ENCODE assay signal across 14 mouse cellular contexts in genomic region chr5:112320936-112321335, GRCm38 (mm10). TPM values are rescaled to one million over a fixed set of nuclear protein-coding genes. Genes with fewer than 3 reads are reported as not detected.
DNase-seq lines count a peak whose midpoint lies in the region; ATAC-seq lines count a peak whose summit lies in the region.
"Had no signal": no experiment of that assay in that cellular context is flagged by ENCODE, and none has a peak within 500 bp of the region (broad histone marks: within the 10 kb centered on the region; RNA-seq: fewer than 3 reads in every experiment).

No protein-coding gene starts in this region.

- H3K36me3 ChIP-seq in hindbrain, embryonic 14.5 days (replicated peaks; ENCODE audit: control insufficient read depth, insufficient read depth) = peaks cover 1% of the 10 kb centered on the region; the same call in 1 of the 2 replicates
- H3K36me3 ChIP-seq: intestine, embryonic 15.5 days had no signal

- H3K4me2 ChIP-seq in hindbrain, embryonic 14.5 days (replicated peaks) = no peak overlapping the region
- H3K4me2 ChIP-seq: embryonic facial prominence, embryonic 12.5 days; heart, embryonic 13.5 days; intestine, embryonic 15.5 days had no signal

- no peak for ATAC-seq in hindbrain, embryonic 14.5 days (ENCODE audit: low FRiP score)
- ATAC-seq: intestine, embryonic 15.5 days had no signal

- H3K27ac ChIP-seq in hindbrain, embryonic 14.5 days = no peak overlapping the region
- H3K27ac ChIP-seq: embryonic facial prominence, embryonic 12.5 days; heart, embryonic 13.5 days; intestine, embryonic 15.5 days had no signal

- H3K4me3 ChIP-seq in hindbrain, embryonic 14.5 days (replicated peaks; ENCODE audit: low read length) = no peak overlapping the region
- H3K4me3 ChIP-seq: embryonic facial prominence, embryonic 12.5 days; heart, embryonic 13.5 days; intestine, embryonic 15.5 days had no signal

- 70% methylated on average over 6 of the region's 6 CpGs for WGBS in hindbrain, embryonic 14.5 days

- DNase-seq in heart, adult 8-10 months (ENCODE audit: low spot score) = peak; percentile 25
- DNase-seq in heart, adult 11 months = no peak
- DNase-seq in cerebellum, postnatal 36 days = peak; percentile 55 to 56
- DNase-seq in layer of hippocampus, postnatal 36 days = peak; percentile 71 to 74
- DNase-seq in right cerebral cortex, postnatal 4 days = peak; percentile 78
- DNase-seq in ovary, postnatal 14 days (ENCODE audit: low spot score) = no peak
- DNase-seq in hindbrain, embryonic 14.5 days (ENCODE audit: low spot score) = no peak
- no peak for DNase-seq in yolk sac, embryonic 10.5 days (ENCODE audit: low spot score)
- DNase-seq: adrenal gland, adult 8-10 months had no signal

- no peaks in the 10 kb centered on the region for H3K27me3 ChIP-seq in hindbrain, embryonic 14.5 days (ENCODE audit: control insufficient read depth, insufficient read depth, low read length)
- H3K27me3 ChIP-seq: embryonic facial prominence, embryonic 12.5 days; heart, embryonic 13.5 days; intestine, embryonic 15.5 days had no signal

- H3K4me1 ChIP-seq in hindbrain, embryonic 14.5 days (replicated peaks; ENCODE audit: control insufficient read depth, insufficient read depth, low read length) = peaks cover 8% of the 10 kb centered on the region

- H3K9ac ChIP-seq in hindbrain, embryonic 14.5 days = no peak overlapping the region
- H3K9ac ChIP-seq: embryonic facial prominence, embryonic 12.5 days; heart, embryonic 13.5 days; intestine, embryonic 15.5 days had no signal

- H3K9me3 ChIP-seq in hindbrain, embryonic 14.5 days (ENCODE audit: control insufficient read depth, low read length) = no peaks in the 10 kb centered on the region
- H3K9me3 ChIP-seq: embryonic facial prominence, embryonic 12.5 days; heart, embryonic 13.5 days; intestine, embryonic 15.5 days had no signal

RNA-seq across cellular contexts. Expression of gene Tfip11, which starts 5.2 kb away (rescaled TPM):
- 10 to 100 TPM; 17.0 to 19.1 (median 18.4) TPM for total RNA-seq in heart, adult 8-10 months (2022)
- total RNA-seq in layer of hippocampus, postnatal 36 days (2021) = 10 to 100 TPM; 40.8 to 42.2 TPM
- polyA plus RNA-seq in hindbrain, embryonic 14.5 days (2014; fragmentation: Nextera tagmentation; extraction: Ambion mirVana) = 24.9 and 26.4 TPM in 2 replicates

RNA-seq across cellular contexts. Expression of gene Srrd, which starts 21.9 kb away (rescaled TPM):
- total RNA-seq in heart, adult 8-10 months (2022) = 1 to 10 TPM; 7.8 to 9.4 (median 8.3) TPM
- total RNA-seq in layer of hippocampus, postnatal 36 days (2021) = 10 to 100 TPM; 21.9 to 24.8 TPM
- polyA plus RNA-seq in hindbrain, embryonic 14.5 days (2014; fragmentation: Nextera tagmentation; extraction: Ambion mirVana) = 60.4 and 62.5 TPM in 2 replicates

RNA-seq across cellular contexts. Expression of gene Hps4, which starts 21.9 kb away (rescaled TPM):
- total RNA-seq in heart, adult 8-10 months (2022) = 10 to 100 TPM in 2 of 4 experiments, 1 to 10 TPM in 2; 8.5 to 12.6 (median 10.2) TPM
- 10 to 100 TPM; 37.4 to 38.7 TPM for total RNA-seq in layer of hippocampus, postnatal 36 days (2021)
- 32.8 and 36.0 TPM in 2 replicates for polyA plus RNA-seq in hindbrain, embryonic 14.5 days (2014; fragmentation: Nextera tagmentation; extraction: Ambion mirVana)

RNA-seq across cellular contexts. Expression of gene Gm6583, which starts 34.9 kb away (rescaled TPM):
- total RNA-seq in heart, adult 8-10 months (2022) = not detected
- not detected for total RNA-seq in layer of hippocampus, postnatal 36 days (2021)
- 0.13 and 0.14 TPM in 2 replicates for polyA plus RNA-seq in hindbrain, embryonic 14.5 days (2014; fragmentation: Nextera tagmentation; extraction: Ambion mirVana)
- total RNA-seq: megakaryocyte progenitor cell, adult 5-6 weeks had no signal
- polyA plus RNA-seq: liver, adult 2 months had no signal

RNA-seq across cellular contexts. Expression of gene Tpst2, which starts 44.4 kb away (rescaled TPM):
- total RNA-seq in heart, adult 8-10 months (2022) = 10 to 100 TPM; 32.2 to 47.1 (median 37.1) TPM
- total RNA-seq in layer of hippocampus, postnatal 36 days (2021) = 10 to 100 TPM; 37.1 to 43.4 TPM
- 29.0 and 30.4 TPM in 2 replicates for polyA plus RNA-seq in hindbrain, embryonic 14.5 days (2014; fragmentation: Nextera tagmentation; extraction: Ambion mirVana)

Comparison
In these comparisons a context has a peak if more than half of its experiments do, and no peak if none do; other contexts are left out.
1. DNase-seq: peak in heart, adult 8-10 months (single experiment), cerebellum, postnatal 36 days (2 of 2), layer of hippocampus, postnatal 36 days (2 of 2) and right cerebral cortex, postnatal 4 days (single experiment); none in heart, adult 11 months (single experiment), ovary, postnatal 14 days (single experiment), hindbrain, embryonic 14.5 days (single experiment) and yolk sac, embryonic 10.5 days (single experiment).